Mouse (Mus musculus): Measurements from ENCODE around the gene Hc. TPM values are rescaled to one million over a fixed set of nuclear protein-coding genes. Genes with fewer than 3 reads are reported as not detected.

The Hc gene
- total RNA-seq, 2 experiments from 2014 or later = 0.15 TPM; not detected in 1

DNA sequence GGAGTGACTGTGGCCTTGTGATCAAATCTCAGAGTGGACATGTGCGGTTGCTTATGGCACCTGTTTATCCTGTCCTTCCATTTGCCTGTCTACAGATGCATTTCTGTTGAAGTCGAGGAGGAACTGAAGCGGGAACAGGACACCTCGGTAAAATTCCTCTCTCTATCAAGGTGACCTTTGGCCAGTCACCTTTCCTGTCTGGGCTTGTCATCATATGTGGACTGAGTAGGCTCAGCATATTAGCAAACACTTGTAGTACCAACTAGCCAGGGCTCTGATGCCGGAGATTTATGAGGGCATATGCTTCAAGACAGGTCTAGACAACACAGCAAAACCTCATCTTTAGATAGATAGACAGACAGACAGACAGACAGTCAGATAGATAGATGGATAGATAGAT, 982 bp downstream of the Hc start:
- intact Hi-C loops (cut with DNase I) = no loop called here
- DNase-seq = no peak

DNA sequence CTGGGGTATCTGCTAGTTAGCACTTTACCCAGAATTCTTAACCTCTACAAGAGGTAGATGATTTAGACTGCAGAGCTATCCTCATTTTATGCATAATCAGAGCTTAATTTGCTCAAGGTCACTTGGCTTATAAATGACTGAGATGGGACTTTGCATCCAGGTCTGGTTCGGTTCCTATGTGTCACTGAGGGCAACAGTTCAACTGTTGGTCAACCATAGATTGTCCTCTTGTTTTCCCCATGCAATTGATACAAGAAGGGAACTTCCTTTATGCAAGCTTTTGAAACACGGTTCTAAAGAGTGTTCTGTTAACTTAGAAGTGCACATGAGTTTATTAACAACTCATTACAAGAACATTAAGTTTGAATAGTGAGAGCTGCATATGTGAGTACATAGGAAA, 2.9 kb downstream of the Hc start:
- no peak for DNase-seq
- intact Hi-C loops (cut with DNase I) = no loop called here

DNA sequence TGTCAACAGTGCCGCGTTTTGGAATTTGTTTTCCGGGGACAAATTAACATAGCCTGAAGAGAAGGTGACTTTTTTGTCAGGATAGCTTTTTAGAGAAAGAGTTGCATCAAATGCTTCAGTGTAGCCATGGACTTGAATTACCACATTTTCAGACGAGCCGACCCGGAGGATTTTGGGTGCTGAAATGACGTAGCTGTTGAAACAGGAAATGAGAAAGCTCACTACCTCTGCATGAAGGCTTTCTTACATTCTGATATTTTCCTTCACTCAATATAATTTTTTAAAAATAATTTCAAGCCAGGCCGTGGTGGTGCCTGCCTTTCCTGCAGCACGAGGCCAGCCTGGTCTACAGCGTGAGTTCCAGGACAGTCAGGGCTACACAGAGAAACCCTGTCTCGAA, 4.0 kb downstream of the Hc start:
- intact Hi-C loops (cut with DNase I) = no loop called here
- no peak for DNase-seq

DNA sequence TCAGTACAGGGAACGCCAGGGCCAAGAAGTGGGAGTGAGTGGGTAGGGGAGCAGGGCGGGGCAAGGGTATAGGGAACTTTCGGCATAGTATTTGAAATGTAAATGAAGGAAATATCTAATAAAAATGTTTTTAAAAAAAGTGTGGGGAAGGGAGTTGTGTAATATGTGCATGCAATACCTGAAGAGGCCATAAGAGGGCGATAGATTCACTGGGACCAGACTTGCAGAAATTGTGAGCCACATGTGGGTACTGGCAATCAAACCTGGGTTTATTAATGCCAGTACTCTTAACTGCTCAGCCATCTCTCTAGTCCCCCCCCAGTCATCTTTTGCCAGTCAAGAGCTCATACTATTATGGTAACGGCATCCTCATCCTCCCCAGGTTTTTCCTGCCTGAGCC, 12.4 kb downstream of the Hc start:
- intact Hi-C loops (cut with DNase I) = loop anchor here (5.0 kb wide), 1 partner anchor 58 kb away; the partner anchor contains the start of gene Cntrl
- no peak for DNase-seq

DNA sequence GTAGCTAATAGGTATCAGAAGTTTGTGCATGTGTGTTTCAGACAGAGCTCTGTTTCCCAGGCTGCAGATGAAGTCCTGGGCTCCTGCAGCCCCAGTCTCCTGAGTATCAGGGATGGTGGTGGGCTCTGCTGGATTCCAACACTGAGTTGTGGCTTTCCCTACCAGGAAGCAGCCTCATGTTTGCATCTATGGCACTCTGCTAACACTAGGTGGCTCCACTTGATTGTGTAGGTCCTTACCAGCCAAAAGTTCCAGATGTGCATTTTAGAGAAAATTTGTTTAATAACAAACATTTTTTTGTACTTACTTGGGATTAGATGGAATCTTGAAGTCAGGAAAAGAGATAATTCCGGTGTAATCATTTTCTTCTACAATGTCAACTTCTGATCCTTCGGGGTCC, 16.3 kb downstream of the Hc start:
- no peak for DNase-seq
- intact Hi-C loops (cut with DNase I) = loop anchor here (5.0 kb wide), 1 partner anchor 62 kb away; the partner anchor contains the start of gene Cntrl

DNA sequence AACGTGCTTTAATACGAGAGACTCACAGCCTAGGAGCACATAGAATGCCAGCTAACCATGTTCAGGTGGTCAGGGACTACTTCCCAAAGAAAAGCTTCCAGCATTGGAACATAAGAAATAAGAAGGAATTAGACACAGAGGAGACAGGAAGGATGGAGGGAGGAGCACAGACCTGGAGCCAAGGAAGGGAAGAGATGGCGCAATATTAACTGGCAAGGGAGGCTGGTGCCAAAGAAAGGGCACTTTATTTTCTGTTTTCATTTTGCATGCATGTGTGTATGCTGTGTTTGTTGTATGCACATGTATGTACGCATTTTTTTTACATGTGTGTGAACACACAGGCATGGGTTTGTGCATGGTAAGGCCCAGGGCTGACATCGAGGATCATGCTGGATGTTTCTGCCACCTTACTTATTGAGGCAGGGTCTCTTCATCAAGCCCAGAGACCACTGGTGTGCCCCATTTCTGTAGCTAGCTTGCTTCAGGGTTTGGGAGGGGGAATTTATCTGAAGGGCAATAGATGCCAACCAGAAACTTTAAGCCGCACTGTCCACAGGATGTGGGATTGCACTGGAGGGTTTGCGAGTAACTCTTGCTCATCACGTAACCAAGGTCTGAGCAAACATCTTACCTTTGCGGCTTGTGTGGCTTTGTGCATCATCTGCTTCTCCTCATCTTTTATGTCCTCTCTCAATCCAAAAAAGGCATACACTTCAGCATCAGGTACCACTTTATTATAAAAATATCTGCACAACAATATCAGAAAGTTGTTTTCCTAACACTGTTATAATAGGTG, 22.5 kb downstream of the Hc start:
- no peak for DNase-seq
- intact Hi-C loops (cut with DNase I) = no loop called here

DNA sequence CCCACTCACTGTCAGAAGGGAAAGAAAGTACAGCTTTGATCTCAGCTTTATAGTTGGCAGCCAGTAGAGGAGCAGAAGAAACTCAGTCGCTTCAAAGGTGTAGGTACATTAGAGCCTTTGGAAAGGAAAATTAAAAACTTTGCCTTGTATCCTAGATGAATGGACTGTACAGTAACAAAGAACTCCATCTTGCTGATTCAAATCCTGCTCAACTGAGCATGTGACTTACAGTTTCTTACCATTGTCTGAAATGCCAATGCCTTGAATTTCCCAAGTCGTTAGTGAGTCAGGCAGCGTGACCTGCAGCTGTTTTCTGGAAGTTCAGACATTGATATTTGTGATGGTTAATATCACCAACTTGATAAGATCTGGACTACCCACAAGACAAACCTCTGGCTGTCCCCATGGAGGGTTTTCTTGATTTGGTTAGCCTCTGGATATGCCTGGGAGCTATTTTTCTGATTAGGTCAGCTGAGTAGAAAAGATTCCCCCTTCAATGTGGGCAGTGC, 36.5 kb downstream of the Hc start:
- intact Hi-C loops (cut with DNase I) = no loop called here
- no peak for DNase-seq

DNA sequence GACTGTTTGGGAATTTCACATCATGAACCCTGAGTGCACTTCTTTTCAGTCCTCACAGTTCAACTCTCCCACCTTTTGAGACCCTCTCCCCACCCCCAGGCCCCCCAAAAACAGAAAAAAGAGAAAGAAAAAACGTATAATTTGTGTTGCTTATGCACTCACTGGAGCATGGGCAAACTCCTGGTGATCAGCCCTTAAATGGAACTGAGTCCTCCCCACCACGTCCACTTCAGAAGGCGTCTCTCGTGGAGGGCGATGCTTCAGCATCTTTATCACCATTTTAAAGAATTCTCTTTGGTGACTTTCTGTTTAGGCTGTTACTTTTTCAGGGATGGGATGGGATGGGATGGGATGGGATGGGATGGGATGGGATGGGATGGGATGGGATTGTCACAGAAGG, 39.4 kb downstream of the Hc start:
- intact Hi-C loops (cut with DNase I) = no loop called here
- DNase-seq = no peak

DNA sequence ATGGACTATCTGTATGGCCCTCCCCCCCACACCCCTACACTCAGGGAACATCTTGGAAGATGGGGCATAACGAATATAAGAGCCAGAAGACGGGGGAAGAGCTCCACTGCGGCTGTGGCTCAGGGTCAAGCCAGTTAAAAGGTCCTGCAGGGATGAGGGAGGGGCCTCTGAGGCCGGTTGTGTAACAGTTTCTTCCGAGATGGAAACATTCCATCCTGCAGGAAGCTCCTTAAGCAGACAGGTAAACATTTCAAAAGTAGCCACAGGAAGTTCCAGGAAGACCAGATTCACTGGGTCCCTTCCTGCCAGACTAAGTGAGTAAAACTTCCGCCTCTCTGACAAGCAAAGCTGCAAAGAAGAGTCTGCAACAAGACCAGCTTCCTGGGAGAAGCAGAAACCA, 45.4 kb downstream of the Hc start:
- intact Hi-C loops (cut with DNase I) = no loop called here
- DNase-seq = no peak

DNA sequence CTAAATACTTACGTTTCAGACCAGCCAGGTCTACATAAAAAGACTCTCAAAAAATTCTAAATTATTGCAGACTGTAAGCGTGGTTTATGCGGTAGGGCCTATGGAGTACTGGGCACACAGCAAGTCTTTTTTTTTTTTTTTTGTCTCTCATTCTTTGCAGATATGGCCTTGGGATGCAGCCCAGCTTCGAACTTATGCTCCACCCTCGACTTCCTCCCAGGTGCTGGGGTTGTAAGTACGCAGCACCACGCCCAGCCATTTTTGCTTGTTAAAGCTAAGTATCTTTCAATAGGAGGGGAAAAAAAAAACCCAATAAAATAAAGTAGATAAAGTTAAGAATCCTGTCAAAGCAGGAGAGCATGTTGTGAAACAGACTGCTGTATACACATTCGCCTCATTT, 49.6 kb downstream of the Hc start:
- no peak for DNase-seq
- intact Hi-C loops (cut with DNase I) = no loop called here

DNA sequence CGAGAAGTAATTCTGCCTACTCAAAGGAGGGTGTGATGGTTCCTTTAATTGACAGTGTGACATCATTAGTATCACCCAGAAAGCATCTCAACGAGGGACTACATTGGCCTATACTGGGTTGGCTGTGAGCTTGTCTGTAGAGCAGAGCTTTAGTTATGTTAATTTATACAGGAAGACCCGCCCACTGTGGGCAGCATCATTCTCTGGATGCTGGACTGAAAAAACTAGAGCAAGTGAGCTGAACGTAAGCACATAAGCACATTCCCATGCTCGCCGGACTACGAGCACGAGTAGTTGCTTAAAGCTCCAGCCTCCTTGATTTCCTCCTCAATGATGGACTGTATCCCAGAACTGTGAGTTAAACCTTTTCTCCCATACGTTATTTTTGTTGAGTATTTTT, 62.3 kb downstream of the Hc start:
- DNase-seq = no peak
- intact Hi-C loops (cut with DNase I) = no loop called here

DNA sequence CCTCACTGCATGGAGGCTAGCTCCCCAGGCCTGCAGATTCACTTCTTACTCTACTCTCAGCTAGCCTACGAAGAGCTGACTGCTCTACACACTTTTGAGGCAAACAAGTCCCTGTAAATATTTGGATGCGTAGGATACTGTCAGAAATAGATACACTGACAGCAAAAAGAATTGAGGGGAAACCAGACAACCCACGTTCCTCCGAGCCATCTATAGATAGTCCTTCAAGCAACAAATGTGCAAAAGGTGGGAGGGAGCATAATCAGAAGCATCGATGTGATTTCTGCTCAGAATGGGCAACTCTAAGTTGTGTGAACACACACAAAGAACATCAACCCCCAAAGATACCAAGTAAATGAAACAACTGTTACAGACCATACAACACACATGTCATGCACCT, 64.7 kb downstream of the Hc start:
- intact Hi-C loops (cut with DNase I) = no loop called here
- no peak for DNase-seq

DNA sequence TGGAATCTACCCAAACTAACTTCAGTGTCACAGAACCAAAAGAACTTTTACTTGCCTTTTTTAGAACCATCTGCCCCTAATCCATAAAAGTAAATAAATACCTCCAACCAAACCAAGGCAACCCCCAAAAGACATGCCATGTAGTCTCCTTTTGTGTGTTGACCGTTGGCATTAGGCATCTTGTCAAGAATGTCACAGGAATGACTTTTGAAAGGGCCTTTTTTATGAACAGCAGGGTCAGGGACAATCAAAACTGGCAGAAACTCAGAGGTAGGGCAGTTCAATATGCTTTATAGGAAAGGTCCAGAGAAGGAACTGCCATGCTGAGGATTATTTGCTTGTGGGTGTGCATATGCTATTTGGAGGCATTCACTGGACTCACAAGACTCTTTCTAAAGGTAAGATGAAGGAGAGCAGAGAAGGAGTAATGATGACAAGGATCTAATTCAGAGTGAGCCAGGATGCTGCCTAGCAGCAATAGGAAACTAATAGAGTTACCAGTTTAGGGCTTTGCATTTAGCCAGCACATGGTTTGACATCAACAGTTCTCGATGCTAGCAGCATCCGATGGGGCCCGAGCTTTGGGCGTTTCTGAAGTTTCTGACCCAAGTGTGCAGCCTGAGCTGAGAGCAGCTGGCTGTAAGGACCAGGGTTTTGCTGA, 67.4 kb downstream of the Hc start:
- DNase-seq = no peak
- intact Hi-C loops (cut with DNase I) = no loop called here

DNA sequence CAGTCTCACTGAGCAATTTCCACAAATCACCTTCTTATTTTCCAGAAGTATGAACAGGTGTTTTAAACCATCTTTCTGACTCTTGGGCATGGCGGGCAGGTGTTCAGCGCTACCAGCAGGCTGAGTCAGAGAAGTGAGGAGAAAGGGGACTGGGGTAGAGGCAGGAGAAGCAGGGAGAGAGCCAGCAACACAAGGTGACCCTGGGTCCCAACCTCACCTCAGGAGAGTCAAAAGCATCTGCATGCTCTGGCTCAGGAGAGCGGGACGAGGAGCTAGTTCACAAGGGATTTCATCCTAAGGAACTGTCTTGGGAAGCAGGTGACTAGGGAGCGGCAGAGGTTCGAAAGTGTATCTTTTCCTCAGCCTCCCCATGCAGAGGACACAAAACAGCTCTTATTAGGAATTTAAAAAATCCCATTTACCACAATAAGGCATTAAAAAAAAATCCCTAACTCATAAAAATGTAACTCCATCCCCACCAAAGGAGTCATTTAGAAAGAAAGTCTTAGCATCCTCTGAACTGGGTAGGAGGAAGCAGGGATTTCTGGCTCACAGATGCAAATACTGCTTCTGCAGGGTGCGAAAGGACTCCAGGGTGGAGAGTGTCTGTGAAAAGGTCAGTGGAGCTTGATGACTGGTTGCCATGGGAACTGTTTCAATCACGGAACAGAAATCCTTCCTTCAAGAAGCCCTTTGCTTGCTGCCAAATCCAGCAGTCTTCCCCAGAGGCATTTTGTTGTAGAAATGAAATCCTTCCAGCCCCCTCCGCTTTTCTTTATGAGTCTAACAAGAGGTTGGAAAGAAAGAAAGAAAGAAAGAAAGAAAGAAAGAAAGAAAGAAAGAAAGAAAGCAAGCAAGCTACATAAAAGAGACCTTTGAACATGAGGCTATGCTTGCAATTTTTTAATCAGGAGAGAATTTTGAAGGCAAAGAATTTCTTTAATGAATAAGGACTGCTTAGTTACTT, 68.2 kb downstream of the Hc start:
- DNase-seq = no peak
- intact Hi-C loops (cut with DNase I) = no loop called here

DNA sequence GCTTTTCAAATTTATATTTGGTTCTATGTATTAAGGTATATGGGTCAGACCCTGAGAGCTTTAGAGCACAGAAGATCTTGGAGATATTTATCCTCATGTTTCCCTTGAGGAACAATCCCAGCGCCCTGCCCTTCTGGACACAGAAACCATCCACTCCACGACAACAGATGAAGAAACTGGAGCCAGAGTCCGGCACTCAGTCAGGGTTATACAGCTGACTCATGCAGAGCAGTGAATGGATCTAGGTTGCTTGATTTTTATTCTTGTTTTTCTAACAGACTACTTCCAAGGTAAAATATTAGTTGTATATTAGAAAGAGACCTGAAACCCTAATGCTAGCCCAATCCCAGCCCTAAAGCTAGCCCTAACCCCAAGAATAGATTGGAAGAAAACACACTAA, 69.3 kb downstream of the Hc start:
- intact Hi-C loops (cut with DNase I) = no loop called here
- DNase-seq = no peak

DNA sequence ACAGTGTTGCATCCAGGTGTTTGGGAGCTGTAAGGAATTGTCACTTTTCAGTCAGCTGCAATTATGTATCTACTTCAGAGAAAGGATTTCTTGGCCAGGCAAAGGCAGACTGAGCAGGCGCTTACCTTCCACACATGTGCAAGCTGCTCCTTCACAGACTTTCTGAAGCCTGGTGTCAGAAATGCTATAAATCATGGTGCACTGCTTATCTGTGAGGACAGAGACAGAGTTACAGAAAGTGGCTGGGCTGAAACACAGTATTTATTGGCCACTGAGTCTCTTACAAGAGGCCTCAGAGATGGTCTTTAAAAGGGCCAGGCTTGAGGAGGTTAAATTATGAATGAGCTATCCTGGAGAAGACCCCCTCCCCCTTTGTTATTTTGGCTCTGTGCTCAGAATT, 71.5 kb downstream of the Hc start:
- intact Hi-C loops (cut with DNase I) = no loop called here

DNA sequence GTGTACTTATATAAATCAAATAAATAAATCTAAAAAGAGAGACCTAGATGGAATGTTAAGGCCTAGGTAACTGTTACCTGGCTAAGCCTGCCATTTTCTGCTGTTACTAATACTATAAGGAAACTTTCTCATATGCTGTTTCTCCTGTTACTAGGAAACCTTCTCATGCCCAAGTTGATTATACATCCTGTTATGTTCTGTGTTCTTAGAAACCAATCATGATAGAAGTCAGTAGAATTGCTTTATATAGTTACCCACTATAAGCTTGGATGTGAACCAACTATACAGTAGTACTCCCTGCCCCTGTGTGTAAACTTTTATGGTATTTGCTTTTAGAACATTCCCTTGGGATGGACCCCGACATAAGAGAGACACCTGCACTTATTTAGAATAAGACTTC, 73.6 kb downstream of the Hc start:
- DNase-seq = no peak

More for the DNA sequence above, 71.5 kb downstream of the Hc start:
- no peak for DNase-seq

DNA sequence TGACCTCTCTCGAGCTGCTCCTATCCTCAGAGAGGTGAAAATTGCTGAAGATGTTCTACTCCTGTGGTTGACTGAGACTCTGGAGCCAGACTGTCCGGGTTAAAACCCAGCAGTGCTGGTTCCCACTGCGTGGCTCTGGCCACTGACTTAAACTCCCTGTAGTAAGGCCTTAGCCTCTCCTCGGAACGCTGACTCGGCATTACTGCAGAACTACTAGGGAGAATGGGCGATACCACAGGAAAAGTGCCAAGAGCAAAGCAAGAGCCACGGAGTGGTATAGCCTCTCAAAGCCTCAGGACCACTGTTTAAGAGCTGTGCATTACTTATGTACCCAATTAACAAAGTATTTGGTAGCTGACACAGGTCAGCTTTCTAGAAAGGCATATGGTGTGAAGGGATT, 76.4 kb downstream of the Hc start:
- intact Hi-C loops (cut with DNase I) = no loop called here

More for the DNA sequence above, 73.6 kb downstream of the Hc start:
- intact Hi-C loops (cut with DNase I) = no loop called here

DNA sequence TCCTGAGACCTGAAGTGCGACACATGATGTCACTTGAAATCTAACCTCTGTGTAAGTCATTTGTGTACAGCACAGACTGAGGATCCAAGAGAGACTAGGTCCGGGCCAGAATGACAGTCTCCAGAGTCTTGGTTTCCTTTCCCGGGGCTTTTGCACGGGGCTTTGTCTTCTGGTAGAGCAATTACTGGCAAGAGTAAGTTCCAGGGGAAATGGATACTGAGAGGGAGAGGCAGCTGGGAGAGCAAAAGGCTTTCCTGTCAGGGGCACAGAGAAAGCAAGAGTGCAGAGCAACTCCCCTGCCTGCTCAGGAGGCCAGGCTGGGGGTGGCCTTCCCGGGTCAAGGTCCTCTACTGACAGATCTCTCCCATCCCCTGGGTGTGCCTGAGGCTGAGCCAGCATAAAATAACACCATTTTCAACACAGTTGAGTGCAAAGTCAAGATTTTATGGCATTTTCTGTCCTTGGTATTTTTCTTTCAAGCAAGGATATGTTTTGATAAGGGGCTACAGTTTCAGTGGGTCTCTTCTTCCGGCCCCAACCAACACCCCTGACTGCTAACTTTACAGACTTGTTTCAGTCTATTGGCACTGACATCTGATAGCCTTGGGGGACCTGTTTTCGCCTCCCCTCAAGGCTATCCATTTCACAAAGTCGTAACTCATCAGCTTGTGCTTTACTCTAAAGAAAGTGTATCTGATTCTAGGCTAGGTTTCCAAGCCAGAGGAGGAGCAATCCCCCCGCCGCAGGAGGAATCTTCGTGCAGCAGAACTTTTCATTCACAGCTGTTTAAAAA, 78.1 kb downstream of the Hc start:
- intact Hi-C loops (cut with DNase I) = no loop called here
- DNase-seq = peak in 1 of 2 experiments; percentile 11

More for the DNA sequence above, 76.4 kb downstream of the Hc start:
- DNase-seq = no peak

DNA sequence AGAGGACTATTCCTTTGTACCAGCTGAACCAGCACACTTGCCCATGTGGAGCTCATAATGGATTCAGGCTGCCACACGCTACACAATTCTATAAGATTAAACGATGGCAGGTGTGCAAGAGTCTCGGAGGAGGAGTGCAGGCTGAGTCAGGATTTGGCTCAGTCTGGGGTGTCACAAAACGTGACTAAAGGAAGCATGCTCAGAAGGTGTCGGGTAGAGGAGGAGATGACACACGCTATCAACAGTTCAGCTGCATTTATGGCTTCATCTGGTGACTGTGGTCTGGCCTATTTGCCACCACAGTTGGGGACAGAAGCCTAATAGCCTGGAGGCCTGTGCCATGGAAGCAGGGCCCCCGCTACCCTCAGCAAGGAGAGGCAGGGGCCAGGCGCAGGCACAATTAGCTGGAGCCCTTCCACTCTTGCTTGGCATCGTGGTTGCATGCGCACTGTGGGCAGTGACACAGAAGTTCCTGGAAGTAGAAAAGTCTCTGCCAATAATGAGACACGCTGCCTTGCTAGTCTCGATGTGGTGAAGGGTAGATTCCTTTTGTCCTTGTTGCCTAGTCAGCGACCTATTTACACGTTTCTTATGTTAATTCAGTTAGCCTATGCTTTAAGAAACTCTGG, 79.0 kb downstream of the Hc start:
- DNase-seq = no peak
- intact Hi-C loops (cut with DNase I) = no loop called here

All from gastrocnemius, postnatal 36 days (tissue).